Mouse (Mus musculus) yolk sac, embryonic 10.5 days (tissue): ENCODE data around the gene Ccdc160.

ENCODE experiments used
- DNase-seq: peaks from one replicate; pipeline ENCODE4 v3.0.0-alpha.2; 2017; ENCODE audit warnings: low spot score

Gene Ccdc160

DNA sequence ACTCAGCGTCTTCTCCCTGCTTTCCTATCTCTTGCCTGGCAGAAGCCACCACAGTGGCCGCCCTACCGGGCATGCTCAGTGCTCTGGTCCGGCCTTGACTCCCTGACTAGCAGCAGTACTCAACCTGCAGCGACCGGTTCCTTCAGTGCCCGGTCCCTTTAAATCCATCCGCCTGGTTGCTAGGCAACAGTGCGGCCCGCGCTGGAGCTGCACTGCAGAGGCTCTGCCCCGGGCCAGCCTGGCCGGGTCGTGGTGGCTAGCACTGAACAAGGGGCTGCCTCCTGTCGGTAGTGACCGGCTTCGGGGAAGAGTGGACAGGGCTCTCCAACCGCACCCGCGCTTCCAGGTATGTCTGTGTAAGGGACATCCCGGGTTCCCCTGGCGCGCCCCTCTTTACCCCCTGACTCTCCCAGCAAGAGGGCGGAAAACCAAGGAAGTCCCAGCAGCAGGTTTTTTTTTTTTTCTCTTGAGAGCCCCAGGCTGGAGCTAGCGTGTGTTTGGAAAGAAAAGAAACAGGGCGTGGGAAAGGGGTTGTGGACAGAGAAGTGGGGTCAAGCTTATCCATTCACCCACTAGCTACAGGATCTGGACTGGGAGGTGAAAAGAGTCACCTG, at the start of gene Ccdc160:
Ccdc160 (plus strand) TSS at position 221 of the 614 bp plus-strand sequence.
- peak; percentile 85 for DNase-seq

GRCm38 (mm10) chrX:52743781-52744180, 47.2 kb upstream of the Ccdc160 start:
- DNase-seq: no peak

GRCm38 (mm10) chrX:52744201-52745051, 46.6 kb upstream of the Ccdc160 start:
- peak; percentile 22 for DNase-seq

GRCm38 (mm10) chrX:52745462-52745861, 45.5 kb upstream of the Ccdc160 start:
- DNase-seq: no peak

DNA sequence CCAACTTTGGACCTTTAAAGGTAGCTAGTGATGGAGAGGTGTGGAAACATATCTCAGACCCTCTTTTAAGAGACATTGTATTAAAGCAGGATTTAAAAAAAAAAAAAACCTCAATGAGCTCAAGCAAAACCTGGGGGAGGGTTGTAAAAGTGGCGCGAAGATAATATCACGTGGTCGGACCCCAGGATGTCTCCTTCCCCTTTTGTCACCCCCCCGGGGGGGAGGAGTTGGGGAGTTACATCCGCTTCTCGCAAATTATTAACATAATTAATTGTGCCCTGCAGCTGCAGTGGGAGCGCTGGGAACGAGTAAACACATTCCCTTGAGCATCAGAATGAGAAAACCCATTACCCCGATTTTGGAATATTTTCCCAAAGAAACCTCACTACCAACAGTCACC, 45.1 kb upstream of the Ccdc160 start:
- DNase-seq: no peak

- peak; percentile 26 for DNase-seq
Measured at GRCm38 (mm10) chrX:52746849-52747248, 44.2 kb upstream of the Ccdc160 start.

- peak; percentile 8 for DNase-seq
Measured at GRCm38 (mm10) chrX:52753491-52754085, 37.4 kb upstream of the Ccdc160 start.

- no peak for DNase-seq
Measured at GRCm38 (mm10) chrX:52757164-52757563, 33.8 kb upstream of the Ccdc160 start.

DNA sequence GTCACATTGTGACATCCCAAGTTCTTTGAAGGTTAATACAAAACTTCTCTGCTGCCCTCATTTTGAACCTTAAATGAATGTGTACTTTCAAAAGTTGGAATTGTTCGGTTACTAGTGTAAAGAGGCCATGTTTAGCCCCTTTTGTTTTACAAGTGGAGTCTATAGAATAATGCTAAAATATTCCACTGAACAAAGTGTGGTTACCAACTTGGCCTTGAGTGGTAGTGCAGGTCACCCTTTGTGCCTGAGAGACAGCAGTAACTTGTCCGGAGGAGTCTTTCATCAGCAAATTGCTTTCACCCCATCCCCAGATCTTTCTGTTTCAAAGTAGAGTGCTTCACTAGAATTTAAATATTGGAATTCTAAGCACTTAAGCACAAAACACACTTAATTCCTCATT, 31.8 kb upstream of the Ccdc160 start:
- DNase-seq: no peak

DNA sequence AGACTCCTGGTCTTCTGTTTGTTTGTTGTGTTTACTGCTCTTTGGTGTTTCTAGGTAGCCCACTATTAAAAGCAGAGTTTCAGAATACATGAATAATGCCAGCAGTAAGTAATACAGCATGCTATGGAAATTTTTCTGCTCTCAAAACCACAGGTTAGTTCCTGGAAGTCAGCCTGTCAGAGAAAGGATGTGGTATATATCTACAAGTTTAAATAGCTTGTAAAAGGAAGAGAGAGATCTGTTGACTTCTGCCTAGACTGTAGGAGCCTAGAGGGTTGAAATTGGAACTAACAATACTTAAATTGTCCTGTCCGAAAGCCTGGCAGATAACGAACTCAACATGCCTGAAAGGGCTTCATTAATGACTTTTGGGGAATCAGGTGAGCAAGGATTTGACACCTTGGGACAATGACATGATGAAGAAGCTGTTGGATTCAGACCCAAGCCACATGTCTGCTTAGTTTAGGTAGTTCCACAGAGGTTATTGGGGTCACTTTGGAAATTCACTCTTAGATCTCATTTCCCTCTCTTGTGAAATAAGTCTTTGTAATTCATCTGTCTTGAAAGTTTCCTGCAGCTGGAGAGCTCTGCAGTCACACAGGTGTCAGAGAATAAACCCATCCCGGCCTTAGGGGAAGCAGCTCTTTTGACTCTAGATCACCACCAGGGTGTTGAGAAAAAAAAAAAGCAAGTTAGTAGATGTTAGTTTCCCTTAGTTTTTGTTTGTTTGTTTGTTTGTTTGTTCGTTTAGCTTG, 30.6 kb upstream of the Ccdc160 start:
- no peak for DNase-seq

DNA sequence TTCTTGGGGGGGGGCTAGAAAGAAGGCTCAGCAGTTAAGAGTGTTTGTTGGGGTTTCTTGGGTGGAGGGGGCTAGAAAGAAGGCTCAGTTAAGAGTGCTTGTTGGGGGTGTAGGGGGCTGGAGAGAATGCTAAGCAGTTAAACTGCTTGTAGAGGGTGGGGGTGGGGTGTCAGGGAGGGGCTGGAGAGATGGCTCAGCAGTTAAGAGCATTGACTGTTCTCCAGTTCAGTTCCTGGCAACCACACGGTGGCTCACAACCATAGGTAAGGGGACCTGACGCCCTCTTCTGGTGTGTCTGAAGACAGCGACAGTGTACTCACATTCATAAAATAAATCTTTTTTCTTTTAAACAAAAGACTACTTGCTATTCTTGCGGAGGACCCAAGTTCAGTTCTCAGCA, 28.8 kb upstream of the Ccdc160 start:
- DNase-seq: no peak

GRCm38 (mm10) chrX:52775973-52776372, 15.0 kb upstream of the Ccdc160 start:
- peak; percentile 11 for DNase-seq

GRCm38 (mm10) chrX:52777671-52778070, 13.3 kb upstream of the Ccdc160 start:
- DNase-seq: no peak

DNA sequence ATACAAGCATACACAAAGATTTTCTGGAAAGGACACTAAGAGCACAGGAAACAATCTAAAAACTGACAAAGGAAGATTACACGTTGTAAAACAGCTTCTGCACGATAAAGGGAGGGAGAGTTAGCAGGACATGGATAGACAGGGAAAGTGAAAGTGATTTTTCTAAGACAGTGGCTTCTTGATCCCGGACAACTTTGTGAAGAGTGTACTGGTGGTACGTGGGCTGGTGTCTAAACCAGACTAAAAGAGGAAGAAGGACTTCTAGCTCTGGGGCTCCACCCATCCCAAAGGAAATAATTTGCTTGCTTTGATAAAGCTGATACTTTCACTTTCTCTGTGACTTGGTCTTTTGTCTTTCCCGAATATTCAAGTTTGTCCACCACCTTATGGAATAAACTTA, 7.1 kb upstream of the Ccdc160 start:
- DNase-seq: no peak

DNA sequence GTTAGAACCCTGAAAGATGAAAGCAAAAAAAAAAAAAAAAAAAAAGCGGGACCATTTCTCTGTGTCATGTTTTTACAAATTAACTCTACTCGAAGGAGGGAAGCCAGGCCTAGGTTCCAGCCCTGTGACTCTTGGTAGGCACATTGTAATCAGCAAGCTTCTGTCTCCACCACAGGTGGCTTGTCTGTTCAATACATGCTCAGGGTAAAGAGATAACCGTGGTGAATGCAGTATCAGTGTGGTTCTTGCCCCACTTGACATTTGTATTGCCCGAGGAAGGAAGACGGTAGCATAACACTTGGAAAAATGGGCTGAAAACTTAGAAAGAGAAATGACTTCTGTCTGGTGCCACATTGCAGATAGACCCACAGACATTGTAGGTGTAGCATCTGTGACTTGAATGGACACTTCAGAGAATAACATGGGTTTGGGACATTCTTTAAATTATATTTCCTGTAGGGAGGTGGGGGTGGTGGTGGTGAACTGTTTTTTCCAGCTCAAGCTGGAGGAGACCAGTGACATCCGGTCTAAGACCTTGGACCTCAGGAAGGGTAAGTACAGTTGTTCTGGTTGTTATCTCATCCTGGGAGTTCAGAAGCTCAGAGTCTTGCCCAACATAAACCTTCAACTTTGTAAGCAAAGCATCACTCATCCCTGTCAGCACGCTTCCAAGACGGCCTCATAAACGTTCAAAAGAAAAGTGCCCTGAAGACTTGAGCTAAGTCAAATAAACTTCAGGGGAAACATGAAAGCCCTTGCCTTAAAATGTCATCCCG, 1.1 kb downstream of the Ccdc160 start:
- DNase-seq: peak; percentile 64

DNA sequence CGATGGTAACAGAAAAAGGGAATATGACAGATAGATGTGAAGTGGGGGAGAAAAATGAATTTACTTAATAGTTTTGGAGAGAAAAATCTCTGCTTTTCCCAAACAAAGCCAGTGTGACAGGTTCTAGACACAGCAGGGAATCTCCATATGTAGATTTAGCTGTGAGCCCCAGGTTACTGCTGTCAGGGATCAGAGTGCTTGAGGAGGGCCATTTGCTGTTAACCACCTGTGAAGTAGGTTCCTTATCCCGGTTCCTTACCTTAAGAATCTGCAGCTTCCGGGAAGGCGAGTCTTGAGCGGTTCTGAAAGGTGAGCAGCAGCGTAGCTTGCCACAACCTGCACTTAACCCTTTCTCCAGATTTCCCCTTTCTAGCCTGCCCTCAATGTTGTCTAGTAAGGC, 1.9 kb downstream of the Ccdc160 start:
- DNase-seq: no peak

GRCm38 (mm10) chrX:52795816-52796215, 4.8 kb downstream of the Ccdc160 start:
- DNase-seq: peak; percentile 71

DNA sequence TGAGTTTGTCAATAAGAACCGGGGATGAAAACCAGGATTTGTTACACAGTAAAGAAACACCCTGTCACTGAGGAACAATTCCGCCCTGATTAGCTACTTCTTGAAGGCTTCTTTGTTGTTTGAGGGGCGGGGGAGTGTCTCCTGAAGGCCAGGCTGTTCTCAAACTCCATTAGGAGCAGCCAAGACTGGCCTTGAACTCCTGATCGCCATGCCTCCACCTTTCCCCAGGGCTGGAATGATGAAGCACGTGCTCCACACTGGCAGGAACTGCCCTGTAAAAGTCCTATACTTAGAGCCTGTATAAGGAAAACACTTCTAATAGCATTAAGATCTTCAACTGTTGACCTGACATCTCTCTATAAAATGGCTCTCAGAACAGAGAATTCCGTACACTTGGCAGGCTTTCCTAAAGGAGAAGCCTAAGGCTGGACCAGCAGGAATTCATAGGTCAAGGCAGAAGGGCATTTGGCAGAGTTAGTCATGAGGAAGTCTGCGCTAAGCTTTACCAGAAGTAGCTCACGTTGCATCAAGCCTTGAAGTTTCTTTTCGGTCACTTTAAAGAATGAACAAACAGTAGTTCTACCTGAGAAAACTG, 6.1 kb downstream of the Ccdc160 start:
- peak; percentile 11 for DNase-seq

DNA sequence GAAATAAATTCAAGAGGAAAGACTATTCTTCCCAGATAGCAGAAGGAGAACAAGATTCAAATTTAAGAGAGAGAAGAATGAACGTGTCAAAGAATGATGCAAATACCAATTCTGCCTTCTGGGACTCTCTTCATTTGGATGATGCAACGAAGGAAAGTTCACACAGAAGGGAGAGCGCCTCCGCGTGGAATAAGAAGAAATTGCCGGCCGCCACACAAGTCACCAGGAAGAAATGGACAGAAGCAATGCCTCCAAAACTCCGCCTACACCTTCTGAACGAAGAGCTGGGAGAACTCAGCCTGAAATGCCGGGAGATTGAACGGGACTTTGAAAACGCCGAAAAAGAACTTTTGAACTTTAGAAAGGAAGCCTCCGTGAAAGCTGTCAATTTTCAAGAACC, 7.3 kb downstream of the Ccdc160 start:
- DNase-seq: no peak

- DNase-seq: no peak
Measured at GRCm38 (mm10) chrX:52799566-52799965, 8.6 kb downstream of the Ccdc160 start.

- peak; percentile 13 for DNase-seq
Measured at GRCm38 (mm10) chrX:52819338-52819737, 28.3 kb downstream of the Ccdc160 start.
